Mouse (Mus musculus) spleen, postnatal 10 days (tissue): ENCODE results near the gene Sptb.
A peak's percentile ranks its signal among the peaks of the same experiment; 100 is the strongest.

Experiments
- DNase-seq, 2 experiments: peaks; one replicate each; pipeline ENCODE4 v3.0.0; 2021 to 2022; ENCODE audit warnings: low spot score in 2 of 2

The Sptb gene

DNA sequence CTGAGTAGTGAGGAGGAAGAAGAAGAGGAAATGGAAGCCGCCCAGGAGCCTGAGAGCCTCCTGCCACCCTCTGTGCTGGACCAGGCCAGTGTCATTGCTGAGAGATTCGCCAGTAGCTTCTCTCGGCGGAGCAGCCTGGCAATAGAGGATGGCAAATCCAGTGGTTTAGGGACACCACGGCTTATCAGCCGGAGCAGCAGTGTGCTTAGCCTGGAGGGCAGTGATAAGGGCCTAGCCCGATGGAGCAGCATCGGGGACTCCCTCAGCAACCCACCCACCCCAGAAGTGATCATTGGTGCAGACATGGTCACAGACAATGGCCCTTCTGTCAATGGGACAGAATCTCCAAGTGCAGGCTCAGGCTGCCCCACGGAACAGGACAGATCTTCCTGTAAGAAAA is 134.3 kb downstream of the Sptb start:
- no peak for DNase-seq

DNA sequence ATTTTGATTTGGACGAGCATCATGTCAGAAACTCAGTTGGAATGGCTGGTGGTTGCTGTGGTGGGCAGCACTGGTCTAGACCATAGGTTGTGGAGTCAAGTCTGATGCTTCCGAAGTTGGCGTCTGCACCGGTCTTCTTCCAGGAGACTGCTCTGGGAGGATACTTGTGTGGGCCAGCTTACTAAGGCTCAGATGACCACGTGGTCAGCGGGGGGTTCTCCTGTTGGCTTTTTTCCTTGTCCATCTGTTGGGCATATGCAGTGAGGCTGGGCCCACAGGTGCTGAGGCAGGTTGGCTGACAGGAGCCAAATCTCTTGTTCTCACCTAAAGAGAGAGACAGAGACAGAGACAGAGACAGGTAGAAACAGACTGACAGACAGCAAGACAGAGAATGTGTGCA is 135.5 kb downstream of the Sptb start:
- DNase-seq = no peak

DNA sequence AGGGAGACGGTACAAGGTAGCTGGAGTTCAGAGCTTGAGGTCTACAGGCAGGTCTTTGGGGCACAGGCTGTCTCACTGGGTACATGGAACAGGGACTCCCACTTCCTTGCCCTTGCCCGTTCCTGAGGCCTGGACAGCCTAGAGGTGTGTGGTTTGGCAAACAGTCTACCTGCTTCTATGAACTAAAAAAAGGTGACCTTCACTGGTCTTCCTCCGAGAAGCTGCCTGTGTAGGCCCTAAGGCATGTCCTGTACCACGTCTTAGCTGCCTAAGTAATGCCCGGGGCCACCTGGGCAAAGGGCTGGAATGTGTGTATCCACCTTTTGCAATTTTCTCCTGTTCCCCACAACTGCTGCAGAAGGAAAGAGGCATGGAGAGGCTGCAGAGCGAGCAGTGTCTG is 137.0 kb downstream of the Sptb start:
- no peak for DNase-seq

- DNase-seq = no peak
These were observed 137.8 kb downstream of the Sptb start for GRCm38 (mm10) chr12:76572261-76573251.

GRCm38 (mm10) chr12:76571266-76571665 is 139.1 kb downstream of the Sptb start:
- DNase-seq = no peak

DNA sequence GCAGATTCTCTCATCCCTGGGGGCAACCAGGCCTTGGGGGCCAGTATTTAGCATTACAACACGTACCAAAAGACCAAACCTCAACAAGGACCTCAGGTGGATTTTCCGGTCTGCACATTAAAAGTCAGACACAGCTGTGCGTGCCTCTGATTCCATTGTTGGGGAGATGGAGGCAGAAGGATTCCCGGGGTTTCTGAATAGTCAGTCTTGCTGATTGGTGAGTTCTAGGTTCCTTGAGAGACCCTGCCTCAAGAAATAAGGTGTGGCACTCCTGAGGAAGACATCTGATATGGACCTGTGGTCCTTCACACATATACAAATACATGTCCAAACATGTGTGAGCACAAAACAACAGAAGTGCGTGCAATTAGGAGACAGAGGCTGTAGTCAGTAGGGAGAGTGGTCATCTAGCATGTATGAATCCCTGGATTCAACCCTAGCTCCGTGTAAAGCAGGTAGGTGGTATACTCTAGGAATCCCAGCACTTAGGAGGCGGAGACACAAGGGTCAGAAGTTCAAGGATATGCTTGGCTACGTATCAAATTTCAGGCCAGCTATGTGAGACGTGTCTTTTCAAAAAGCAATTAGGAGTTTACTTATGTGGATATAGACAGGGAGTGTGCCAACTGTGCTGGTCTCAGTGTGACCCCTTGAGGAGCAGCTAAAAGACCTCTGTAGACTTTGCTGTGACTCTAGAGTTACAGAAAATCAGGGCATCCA is 140.0 kb downstream of the Sptb start:
- no peak for DNase-seq

- DNase-seq = no peak
These were observed 144.1 kb downstream of the Sptb start for GRCm38 (mm10) chr12:76566284-76566683.

- no peak for DNase-seq
These were observed 148.2 kb downstream of the Sptb start for GRCm38 (mm10) chr12:76562196-76562595.

DNA sequence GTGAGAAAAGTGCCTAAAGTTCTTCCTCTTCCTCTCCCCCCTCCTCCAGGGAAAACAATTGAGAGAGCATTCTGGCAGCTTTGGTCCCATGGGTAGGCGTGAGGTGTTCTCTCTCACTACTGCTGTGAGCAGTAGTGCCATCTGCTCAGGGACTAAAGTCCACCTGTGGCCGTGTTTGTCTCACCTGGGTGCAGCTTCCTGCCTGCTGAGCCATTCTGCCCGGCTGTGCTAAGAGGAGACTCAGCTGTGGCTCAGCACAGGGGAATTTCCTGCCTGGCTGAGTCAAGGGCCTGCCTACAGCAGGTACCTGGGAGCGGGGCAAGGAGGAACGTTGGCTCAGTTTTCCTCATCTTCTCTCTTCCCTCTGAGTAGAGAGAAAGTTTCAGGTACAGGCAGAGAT is 152.1 kb downstream of the Sptb start:
- no peak for DNase-seq

DNA sequence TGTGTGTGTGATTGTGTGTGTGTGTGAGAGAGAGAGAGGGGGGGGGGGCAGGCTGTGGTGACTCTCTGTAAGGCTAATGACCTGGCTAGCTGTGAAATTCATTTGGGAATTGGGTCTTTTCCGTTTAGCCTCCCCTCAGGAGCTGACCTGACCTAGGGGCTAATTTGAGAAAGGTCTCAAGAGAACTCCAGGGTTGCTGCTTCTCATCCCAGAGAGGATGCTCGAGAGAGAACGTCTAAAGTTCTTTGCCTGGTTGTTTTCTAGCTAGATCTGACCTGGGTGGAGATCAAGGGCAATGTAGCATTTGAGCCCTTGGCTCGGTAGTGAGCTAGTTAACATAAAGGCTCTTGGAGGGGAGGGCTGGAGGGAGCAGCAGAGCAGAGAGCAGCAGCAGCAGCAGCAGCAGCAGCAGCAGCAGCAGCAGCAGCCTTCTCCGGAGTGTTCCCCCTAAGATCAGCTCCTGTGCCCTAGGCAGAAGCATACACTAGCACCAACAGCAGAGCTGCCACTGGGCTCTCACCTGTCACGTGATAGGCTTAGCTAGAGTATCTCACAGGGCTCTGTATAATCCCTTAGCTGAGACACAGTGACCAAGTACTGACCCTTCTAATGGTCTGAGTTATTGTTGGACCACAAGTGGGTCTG is 153.5 kb downstream of the Sptb start:
- DNase-seq = no peak

DNA sequence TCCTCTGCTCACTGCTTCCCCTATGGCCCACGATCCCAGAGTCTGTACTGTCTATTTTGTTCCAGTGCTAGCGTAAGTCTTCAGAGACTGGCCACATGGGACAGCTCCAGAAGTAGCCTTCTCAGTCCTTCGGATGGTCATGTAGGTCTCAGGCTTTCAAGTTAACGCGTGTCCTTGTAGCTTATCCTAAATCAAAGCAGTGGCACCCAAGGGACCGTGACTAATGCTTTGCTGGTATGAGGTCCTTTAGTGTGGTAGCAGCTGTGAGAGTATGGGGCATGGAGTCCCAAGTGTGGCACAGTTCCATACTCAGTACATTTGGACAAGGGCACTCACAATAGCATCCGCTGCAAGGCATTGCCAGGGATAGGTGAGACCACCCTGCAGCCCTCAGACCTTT is 154.2 kb downstream of the Sptb start:
- DNase-seq = no peak

DNA sequence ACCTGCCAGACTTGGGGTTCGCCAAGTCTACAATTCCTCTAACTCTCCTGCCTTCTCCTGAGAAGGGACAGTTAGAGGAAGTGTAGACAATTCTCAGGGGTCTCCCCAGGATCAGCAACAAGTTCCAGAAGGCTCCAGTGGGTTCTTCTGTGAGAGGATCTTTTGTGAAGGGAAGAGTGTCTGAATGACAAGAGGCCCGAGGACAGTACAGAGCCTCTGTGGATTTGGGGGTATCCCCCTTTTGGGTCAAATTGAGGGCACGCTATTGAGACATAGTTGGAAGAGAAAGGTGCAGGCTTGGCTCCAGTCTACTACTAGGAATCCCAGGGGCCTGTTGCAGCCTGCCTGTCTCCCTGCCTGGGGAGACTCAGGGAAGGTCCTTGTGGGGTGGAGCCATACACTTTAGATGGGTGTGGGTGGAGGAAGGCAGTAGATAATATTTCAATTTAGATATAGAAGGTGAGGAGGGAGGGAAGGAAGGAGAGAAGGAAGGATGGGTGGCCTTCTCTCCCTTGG is 155.4 kb downstream of the Sptb start:
- no peak for DNase-seq

DNA sequence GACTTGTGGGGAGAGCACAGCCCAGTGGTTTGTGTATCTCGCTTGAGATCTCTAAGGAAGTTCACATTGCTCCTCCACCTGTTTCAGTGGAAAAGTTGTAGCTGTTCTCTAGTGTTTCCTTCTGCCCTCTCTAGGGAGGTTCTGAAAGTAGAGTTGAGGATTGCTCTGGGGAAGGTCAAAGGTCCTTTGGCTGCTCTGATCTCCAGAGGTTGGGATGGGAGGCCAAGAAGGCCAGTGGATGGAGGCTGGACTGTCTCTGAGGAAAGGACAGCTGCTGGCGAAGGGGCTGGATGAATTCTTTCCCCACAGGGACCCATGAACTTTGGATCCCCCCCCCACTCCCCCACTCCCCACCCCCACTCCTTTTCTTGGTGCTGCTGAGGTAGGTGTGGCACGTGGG is 156.0 kb downstream of the Sptb start:
- no peak for DNase-seq

- DNase-seq = no peak
These were observed 156.4 kb downstream of the Sptb start for GRCm38 (mm10) chr12:76553917-76554316.

- DNase-seq = peak in 1 of 2 experiments; percentile 42
These were observed 157.4 kb downstream of the Sptb start for GRCm38 (mm10) chr12:76552958-76553357.

DNA sequence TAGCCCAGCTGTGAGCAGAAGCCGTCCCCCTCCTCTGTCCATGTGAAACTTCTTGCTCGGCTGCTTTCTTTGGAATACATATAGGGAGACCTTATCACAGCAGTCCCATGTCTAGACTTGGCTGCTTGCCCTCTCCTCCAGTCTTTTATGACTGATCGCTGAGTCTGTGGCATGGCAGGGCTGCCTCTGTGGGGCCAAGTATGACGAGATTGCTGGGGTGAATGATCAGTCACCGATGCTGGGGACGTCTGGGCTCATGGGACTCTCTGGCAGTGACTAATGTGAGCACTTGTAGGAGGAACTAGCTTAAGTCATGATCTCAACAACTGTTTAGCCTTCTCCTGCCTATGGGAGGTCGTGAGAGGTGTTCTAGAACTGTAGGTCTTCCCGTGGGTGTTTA is 158.0 kb downstream of the Sptb start:
- peak in 1 of 2 experiments; percentile 57 for DNase-seq

DNA sequence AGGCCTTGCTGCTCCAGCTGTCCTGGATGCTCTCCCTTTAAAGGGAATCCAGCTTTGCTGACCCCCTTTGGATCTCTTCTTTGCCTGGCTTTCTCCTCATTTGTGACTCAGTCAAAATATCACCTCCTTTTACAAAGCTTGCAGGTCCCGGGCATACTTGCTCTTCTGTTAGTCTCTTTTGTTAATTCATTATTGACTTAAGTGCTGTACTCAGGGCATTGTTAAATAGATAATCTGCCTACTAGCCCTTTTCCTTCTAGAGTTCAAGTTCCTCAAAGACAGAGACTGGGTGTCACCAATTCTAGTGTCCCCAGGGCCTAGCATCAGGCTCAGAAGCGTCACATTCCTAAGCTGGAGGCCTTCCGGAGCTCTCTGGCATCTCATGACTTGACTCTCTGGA is 161.1 kb downstream of the Sptb start:
- DNase-seq = no peak

DNA sequence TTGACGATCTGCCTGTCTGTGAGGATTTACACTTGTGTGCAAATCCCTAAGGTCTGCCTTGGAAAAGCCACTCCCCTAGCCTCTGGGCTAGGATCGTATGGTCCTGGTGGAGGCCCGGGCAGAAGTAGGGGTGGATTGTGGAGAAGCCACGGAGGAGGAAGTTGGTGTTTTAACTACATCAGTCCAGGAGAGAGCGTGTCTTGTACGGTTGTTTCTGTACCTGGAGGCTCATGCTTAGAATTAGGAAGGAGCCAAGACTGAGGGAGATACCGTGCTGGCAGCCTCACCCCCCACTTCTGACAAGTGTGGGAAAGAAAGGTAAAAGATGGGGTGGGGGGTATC is 162.3 kb downstream of the Sptb start:
- DNase-seq = no peak

- DNase-seq = peak in 1 of 2 experiments; percentile 31
These were observed 162.8 kb downstream of the Sptb start for GRCm38 (mm10) chr12:76547409-76548081.

GRCm38 (mm10) chr12:76546383-76547276 is 163.7 kb downstream of the Sptb start:
- peak in 1 of 2 experiments; percentile 25 for DNase-seq
